Mouse (Mus musculus) limb, embryonic 10.5 days (tissue): ENCODE data around the gene Dnaaf3. TPM values are rescaled to one million over a fixed set of nuclear protein-coding genes. Genes with fewer than 3 reads are reported as not detected.
"Not testable (repeated sequence)": the region's sequence is repeated elsewhere in the genome, so short reads cannot be mapped to it uniquely, and the experiment has no call there.

Experiments
- DNase-seq: peaks from one replicate; pipeline ENCODE4 v3.0.0-alpha.2; 2017; ENCODE audit warnings: low spot score
- H3K27ac ChIP-seq: fragments of 300-500 bp; sonication (generic); 2 replicates; pipeline ENCODE4 v1.5.1; 2016; ENCODE audit warnings: mild to moderate bottlenecking
- H3K27me3 ChIP-seq: fragments of 300-500 bp; sonication (generic); 2 replicates; pipeline ENCODE4 v1.6.1; 2016; ENCODE audit warnings: low read depth, mild to moderate bottlenecking; ENCODE audit not compliant: poor library complexity, severe bottlenecking
- H3K36me3 ChIP-seq: fragments of 300-500 bp; sonication (generic); 2 replicates; pipeline ENCODE4 v1.6.1; 2016; ENCODE audit warnings: mild to moderate bottlenecking, moderate library complexity
- H3K4me1 ChIP-seq: fragments of 300-500 bp; sonication (generic); 2 replicates; pipeline ENCODE4 v1.6.1; 2016
- H3K4me3 ChIP-seq: fragments of 300-500 bp; sonication (generic); 2 replicates; pipeline ENCODE4 v1.5.1; 2016; ENCODE audit warnings: mild to moderate bottlenecking, moderate library complexity
- H3K9me3 ChIP-seq: fragments of 300-500 bp; sonication (generic); replicated peaks from 2 replicates; pipeline ENCODE4 v1.6.1; 2016; ENCODE audit warnings: mild to moderate bottlenecking
- WGBS: fragments of 180-500 bp; shearing (Covaris S2); methylation state at CpG from one replicate; pipeline ENCODE4 v1.1.7; 2016; 5-methylcytosine and 5-hydroxymethylcytosine counted together
- polyA plus RNA-seq: library from polyadenylated mRNA; unstranded; fragments of >200 nt; fragmentation: Nextera tagmentation; extraction: Ambion mirVana; gene quantifications from 2 replicates; pipeline ENCODE4 v1.2.1, GENCODE M21; 2016

Dnaaf3 gene
- 2.1 and 4.2 TPM in 2 replicates for polyA plus RNA-seq

GRCm38 (mm10) chr7:4532005-4532729 is at the start of gene Dnaaf3:
TSS of gene Dnaaf3 (minus strand) at chr7:4532453.
- DNase-seq = peak; percentile 91
- 7% methylated on average over 28 of the region's 28 CpGs for WGBS
- H3K4me3 ChIP-seq = peak within 1 kb of the TSS; percentile 58
- H3K27me3 ChIP-seq = peaks cover 32% of the 10 kb centered on the region
- no peaks in the 10 kb centered on the region for H3K9me3 ChIP-seq
- H3K27ac ChIP-seq = peak within 1 kb of the TSS; percentile 59; the same call in 1 of the 2 replicates
- H3K36me3 ChIP-seq = no peaks in the 10 kb centered on the region
- H3K4me1 ChIP-seq = peaks cover 17% of the 10 kb centered on the region

DNA sequence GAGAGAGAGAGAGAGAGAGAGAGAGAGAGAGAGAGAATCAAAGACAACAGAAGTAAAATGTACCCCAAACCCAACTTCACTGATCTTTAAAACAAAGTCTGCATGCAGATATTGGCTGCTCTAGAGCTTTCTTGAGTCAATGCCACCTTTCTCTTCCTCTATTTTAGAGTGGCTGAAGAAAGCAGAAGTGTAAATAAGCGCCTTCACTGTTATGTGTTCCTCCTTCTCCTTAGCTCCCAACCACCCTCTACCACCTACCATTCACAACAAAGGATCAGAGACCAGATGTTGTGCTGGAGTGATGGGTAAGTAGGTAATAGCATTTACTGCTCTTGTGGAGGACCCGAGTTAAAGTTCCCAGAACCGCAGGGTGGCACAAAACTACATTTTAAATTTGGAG is 49.2 kb upstream of the Dnaaf3 start:
- H3K27me3 ChIP-seq, H3K4me1 ChIP-seq, DNase-seq, H3K36me3 ChIP-seq, H3K9me3 ChIP-seq, H3K4me3 ChIP-seq, H3K27ac ChIP-seq: not testable (repeated sequence)
- 80% methylated on average over 3 of the region's 3 CpGs for WGBS

DNA sequence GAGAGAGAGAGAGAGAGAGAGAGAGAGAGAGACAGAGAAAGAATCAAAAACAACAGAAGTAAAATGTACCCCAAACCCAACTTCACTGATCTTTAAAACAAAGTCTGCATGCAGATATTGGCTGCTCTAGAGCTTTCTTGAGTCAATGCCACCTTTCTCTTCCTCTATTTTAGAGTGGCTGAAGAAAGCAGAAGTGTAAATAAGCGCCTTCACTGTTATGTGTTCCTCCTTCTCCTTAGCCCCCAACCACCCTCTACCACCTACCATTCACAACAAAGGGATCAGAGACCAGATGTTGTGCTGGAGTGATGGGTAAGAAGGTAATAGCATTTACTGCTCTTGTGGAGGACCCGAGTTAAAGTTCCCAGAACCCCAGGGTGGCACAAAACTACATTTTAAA is 40.1 kb upstream of the Dnaaf3 start:
- H3K27ac ChIP-seq, H3K36me3 ChIP-seq, H3K4me1 ChIP-seq, H3K9me3 ChIP-seq, H3K4me3 ChIP-seq, DNase-seq, H3K27me3 ChIP-seq: not testable (repeated sequence)
- WGBS = 74% methylated on average over 2 of the region's 2 CpGs

DNA sequence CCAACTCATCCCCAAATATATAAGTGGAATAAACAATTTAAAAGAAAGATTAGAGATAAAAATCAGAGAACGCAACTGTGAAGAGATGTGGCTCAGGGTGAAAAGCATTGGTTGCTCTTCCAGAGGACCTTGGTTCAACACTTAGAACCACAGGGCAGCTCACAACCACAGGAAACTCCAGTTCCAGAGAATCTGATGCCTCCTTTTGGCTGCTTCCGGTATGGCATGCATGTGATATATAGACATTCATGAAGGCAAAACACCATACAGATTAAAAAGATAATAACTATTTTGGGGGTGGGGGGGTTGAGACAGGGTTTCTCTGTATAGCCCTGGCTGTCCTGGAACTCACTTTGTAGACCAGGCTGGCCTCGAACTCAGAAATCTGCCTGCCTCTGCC is 30.4 kb upstream of the Dnaaf3 start:
- no peak for DNase-seq
- Histone ChIP-seq H3K9me3 (no peaks in the 10 kb centered on the region), H3K4me1 (no peaks in the 10 kb centered on the region), H3K36me3 (no peaks in the 10 kb centered on the region), H3K27me3 (no peaks in the 10 kb centered on the region), H3K27ac (no peak overlapping the region), H3K4me3 (no peak overlapping the region)
- 93% methylated on average over 3 of the region's 3 CpGs for WGBS

GRCm38 (mm10) chr7:4557167-4557560 is 24.9 kb upstream of the Dnaaf3 start:
- no peaks in the 10 kb centered on the region for H3K36me3 ChIP-seq
- whole genome bisulfite sequencing = 68% methylated on average over 6 of the region's 6 CpGs
- no peak overlapping the region for H3K27ac ChIP-seq
- no peaks in the 10 kb centered on the region for H3K9me3 ChIP-seq
- no peaks in the 10 kb centered on the region for H3K27me3 ChIP-seq
- H3K4me3 ChIP-seq = no peak overlapping the region
- H3K4me1 ChIP-seq = no peaks in the 10 kb centered on the region
- DNase-seq = no peak

- peak; percentile 88 for DNase-seq
- no peaks in the 10 kb centered on the region for H3K9me3 ChIP-seq
- 25% methylated on average over 15 of the region's 15 CpGs for WGBS
These were observed 24.3 kb upstream of the Dnaaf3 start for GRCm38 (mm10) chr7:4556256-4557166.

GRCm38 (mm10) chr7:4547221-4547641 is 15.0 kb upstream of the Dnaaf3 start, which contains the start of gene Syt5:
TSS of gene Syt5 (minus strand) at chr7:4547541.
- Histone ChIP-seq H3K4me1 (peaks cover 16% of the 10 kb centered on the region), H3K9me3 (no peaks in the 10 kb centered on the region), H3K36me3 (no peaks in the 10 kb centered on the region), H3K27ac (peak within 1 kb of the TSS; percentile 42; the same call in 1 of the 2 replicates), H3K4me3 (peak within 1 kb of the TSS; percentile 49), H3K27me3 (peaks cover 32% of the 10 kb centered on the region)
- WGBS = 8% methylated on average over 33 of the region's 33 CpGs
- DNase-seq = peak; percentile 43

More at GRCm38 (mm10) chr7:4556256-4557166, 24.3 kb upstream of the Dnaaf3 start:
- no peak overlapping the region for H3K27ac ChIP-seq
- H3K27me3 ChIP-seq = no peaks in the 10 kb centered on the region
- H3K4me1 ChIP-seq = no peaks in the 10 kb centered on the region
- no peaks in the 10 kb centered on the region for H3K36me3 ChIP-seq
- no peak overlapping the region for H3K4me3 ChIP-seq

DNA sequence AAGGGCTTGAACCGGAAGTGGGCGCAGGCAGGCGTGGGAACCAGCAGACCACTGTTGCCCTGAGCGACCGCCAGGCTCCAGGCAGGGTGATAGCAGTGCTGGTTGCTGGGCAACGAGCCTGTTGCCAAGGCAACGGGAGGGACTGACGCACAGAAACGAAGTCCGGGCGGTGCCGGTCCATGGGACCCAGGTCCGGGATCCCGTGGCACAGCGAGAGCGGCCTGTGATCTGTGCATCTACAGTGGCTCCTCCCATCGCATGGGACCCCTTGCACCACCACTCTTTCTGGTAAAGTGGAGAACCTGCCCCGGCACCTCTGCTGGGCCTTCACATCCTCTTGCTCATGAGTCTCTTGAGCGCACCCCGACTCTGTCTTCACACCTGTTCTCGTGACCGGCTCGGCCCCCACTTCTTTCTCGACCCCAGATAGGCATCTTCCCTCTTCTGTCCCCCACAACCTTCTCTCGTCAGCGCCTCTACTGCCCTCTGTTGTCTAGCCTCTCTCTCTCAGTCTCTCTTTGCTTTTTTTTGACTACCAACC is 14.4 kb upstream of the Dnaaf3 start:
- Histone ChIP-seq H3K36me3 (no peaks in the 10 kb centered on the region), H3K27ac (no peak overlapping the region; the same call in 1 of the 2 replicates), H3K4me1 (peaks cover 16% of the 10 kb centered on the region), H3K4me3 (peak overlapping the region; percentile 49), H3K27me3 (peaks cover 32% of the 10 kb centered on the region), H3K9me3 (no peaks in the 10 kb centered on the region)
- peak; percentile 85 for DNase-seq
- WGBS = 4% methylated on average over 26 of the region's 26 CpGs

DNA sequence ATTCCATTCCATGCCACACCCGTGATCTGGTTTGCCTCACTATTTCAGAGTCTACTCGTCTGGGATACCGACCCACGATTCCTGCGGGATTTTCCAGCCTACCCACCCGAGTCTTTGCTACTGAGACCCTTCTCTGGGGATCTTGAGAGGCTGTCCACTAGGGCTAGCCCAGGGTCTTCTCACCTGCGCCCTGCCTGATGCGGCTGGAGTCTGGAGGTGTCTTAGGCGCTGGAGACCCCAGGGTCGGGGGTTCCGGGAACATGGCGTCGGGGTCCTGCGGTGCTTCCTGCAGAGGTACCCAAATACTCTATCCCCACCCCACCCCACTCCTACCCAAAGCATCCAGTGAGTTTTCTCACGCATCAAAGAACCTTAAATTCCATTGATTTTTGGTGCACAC is 13.8 kb upstream of the Dnaaf3 start:
- H3K4me1 ChIP-seq = peaks cover 16% of the 10 kb centered on the region
- no peaks in the 10 kb centered on the region for H3K9me3 ChIP-seq
- no peaks in the 10 kb centered on the region for H3K36me3 ChIP-seq
- H3K27me3 ChIP-seq = peaks cover 32% of the 10 kb centered on the region
- no peak for DNase-seq
- H3K4me3 ChIP-seq = peak overlapping the region; percentile 49
- H3K27ac ChIP-seq = no peak overlapping the region
- 78% methylated on average over 15 of the region's 15 CpGs for WGBS

GRCm38 (mm10) chr7:4542013-4542412 is 9.8 kb upstream of the Dnaaf3 start:
- H3K4me3 ChIP-seq = no peak overlapping the region

DNA sequence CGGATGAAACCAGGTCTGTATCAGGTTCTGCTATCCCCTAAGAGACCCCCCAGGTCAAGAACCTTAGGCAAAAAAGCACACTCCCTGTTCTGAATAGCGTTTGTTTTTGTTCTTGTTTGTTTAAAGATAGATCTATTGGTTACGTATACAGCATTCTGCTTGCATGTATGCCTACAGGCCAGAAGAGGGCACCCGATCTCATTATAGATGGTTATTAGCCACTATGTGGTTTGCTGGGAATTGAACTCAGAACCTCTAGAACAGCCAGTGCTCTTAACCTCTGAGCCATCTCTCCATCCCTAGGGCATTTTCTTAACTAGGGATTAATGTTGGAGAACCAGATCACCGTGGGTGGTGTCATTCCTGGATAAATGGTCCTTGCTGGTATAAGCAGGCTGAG is 9.1 kb upstream of the Dnaaf3 start:
- H3K4me1 ChIP-seq = peaks cover 5% of the 10 kb centered on the region
- H3K4me3 ChIP-seq = no peak overlapping the region
- 62% methylated on average over 5 of the region's 5 CpGs for WGBS
- no peak overlapping the region for H3K27ac ChIP-seq
- H3K27me3 ChIP-seq = peaks cover 10% of the 10 kb centered on the region
- no peaks in the 10 kb centered on the region for H3K36me3 ChIP-seq
- no peak for DNase-seq
- no peaks in the 10 kb centered on the region for H3K9me3 ChIP-seq

More at GRCm38 (mm10) chr7:4542013-4542412, 9.8 kb upstream of the Dnaaf3 start:
- Histone ChIP-seq H3K27ac (no peak overlapping the region), H3K4me1 (peaks cover 12% of the 10 kb centered on the region), H3K9me3 (no peaks in the 10 kb centered on the region), H3K36me3 (no peaks in the 10 kb centered on the region), H3K27me3 (peaks cover 17% of the 10 kb centered on the region)
- 37% methylated on average over 17 of the region's 17 CpGs for WGBS
- no peak for DNase-seq

DNA sequence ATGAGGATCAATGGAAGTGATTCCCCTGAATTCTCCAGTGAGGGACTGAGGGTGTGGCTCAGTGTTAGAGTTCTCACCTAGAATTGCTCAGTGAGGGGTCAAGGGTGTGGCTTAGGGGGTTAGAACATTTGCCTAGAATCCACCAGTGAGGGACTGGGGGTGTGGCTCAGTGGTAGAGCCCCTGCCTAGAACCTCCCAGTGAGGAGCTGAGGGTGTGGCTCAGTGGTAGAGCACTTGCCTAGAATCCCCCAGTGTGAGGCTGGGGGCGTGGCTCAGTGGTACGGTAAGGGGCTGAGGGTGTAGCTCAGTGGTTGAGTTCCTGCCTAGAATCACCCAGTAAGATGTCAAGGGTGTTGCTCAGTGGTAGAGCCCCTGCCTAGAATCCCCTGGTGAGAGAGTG is 6.8 kb upstream of the Dnaaf3 start:
- no peaks in the 10 kb centered on the region for H3K36me3 ChIP-seq
- H3K4me1 ChIP-seq = no peaks in the 10 kb centered on the region
- H3K9me3 ChIP-seq = no peaks in the 10 kb centered on the region
- H3K4me3 ChIP-seq = no peak overlapping the region
- DNase-seq = no peak
- no peak overlapping the region for H3K27ac ChIP-seq
- 0 out of 2 replicates have a peak, but pooled peaks cover 4% of the 10 kb centered on the region for H3K27me3 ChIP-seq
- 80% methylated on average over 2 of the region's 2 CpGs for WGBS

DNA sequence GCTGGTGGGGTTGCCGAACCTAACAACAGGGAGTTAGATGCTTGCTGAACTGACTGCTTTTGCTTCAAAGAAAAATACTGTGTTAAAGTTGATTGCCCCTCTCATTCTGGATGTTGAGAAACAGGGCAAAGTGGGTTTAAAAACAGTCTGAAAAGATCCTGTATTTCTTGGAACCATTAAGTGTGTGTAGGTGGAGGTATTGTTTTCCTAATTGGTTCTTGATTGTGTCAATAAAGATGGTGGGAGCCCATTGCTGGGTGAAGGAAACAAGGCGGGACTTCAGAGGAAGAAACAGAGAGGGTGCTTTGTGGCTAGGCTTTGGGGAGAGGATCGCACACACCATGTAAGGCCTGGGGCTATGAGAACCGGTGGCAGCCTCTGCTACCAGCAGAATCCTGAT is 4.9 kb upstream of the Dnaaf3 start:
- Histone ChIP-seq H3K36me3 (no peaks in the 10 kb centered on the region), H3K27ac (no peak overlapping the region), H3K9me3 (no peaks in the 10 kb centered on the region), H3K4me3 (no peak overlapping the region), H3K27me3 (no peaks in the 10 kb centered on the region), H3K4me1 (peaks cover 4% of the 10 kb centered on the region)
- DNase-seq = no peak
- WGBS = 64% methylated on average over 4 of the region's 4 CpGs
